Mouse (Mus musculus): Measurements from ENCODE around the gene Rab7b.
A peak's percentile ranks its signal among the peaks of the same experiment; 100 is the strongest.

Rab7b gene

DNA sequence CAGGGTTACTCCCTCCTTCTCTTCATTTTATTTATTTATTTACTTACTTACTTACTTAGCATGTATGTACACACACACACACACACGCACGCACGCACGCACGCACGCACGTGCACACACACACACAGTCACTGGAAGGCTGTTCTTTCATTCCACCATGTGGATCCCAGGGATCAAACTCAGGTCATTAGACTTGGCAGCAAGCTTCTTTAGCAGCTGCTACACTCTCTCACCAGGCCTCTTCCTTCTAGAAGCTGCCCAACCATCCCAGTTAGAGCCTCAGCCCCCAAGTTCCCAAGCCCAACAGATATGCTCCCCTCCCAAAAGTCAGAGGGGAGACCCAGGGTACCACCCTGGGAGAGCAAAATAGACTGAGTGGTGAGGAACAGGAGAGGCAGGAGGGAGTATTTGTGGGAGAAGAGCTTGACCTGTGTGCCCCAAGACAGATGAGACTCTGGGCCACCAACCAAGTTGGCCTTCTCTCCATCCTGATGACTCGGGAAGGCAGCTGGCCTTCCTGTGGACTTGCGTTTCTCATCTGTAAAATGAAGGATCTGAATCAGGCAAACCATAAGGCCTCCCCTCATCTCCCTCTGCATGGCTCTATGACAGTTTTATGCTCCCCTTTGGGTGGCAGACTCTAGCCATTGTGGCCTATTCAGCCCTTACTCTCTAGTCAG, 51.1 kb downstream of the Rab7b start:
- no peak for DNase-seq

DNA sequence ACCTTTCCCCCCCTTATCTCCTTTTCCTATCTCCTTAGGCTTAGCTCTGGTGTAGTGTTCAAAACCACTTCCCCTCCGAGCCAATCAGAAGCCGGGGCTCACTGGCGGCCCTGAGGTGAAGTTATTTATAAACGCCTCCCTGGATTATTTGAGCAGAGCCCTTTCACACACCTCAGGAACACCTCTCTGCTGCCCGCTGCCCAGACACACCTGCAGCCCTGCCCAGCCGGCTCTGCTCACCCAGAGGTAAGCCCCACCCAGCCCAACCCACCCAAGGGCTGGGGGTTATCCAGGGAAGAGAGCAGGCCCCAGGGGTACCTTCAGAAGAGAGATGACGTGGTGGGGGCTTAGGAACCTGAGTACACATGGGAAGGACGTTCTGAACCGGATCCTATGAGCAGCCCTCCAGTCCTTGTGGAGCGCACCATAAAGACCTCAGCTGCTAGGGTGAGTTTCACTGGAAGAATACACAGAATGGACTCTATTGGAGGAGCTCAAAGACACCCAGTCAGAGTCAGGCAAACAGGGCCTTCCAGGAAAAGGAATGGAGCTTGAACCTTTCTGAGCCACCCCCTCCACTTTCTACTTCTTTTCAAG, 55.5 kb downstream of the Rab7b start, which contains the start of gene Slc26a9:
TSS of gene Slc26a9 (plus strand) at position 155 of the 597 bp plus-strand sequence.
- no peak for DNase-seq

DNA sequence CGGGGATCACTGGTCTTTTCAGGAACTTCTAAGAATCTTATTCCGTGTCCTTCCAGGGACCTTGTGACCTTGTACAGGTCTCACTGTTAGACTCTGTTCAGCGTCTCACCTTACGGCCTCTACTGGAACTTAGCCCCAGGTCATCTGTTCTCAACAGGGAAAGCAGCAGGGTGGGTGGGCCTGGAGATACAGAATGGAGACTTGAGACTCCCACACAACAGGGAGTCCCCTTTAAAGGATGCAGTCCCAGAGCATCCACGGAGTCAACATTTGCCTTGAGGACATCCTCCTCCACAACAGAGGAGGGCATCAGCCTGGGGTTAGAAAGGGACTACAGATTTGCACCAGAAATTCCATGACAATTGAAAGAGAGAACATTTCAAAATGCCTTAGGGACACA, 56.9 kb downstream of the Rab7b start:
- DNase-seq: no peak

DNA sequence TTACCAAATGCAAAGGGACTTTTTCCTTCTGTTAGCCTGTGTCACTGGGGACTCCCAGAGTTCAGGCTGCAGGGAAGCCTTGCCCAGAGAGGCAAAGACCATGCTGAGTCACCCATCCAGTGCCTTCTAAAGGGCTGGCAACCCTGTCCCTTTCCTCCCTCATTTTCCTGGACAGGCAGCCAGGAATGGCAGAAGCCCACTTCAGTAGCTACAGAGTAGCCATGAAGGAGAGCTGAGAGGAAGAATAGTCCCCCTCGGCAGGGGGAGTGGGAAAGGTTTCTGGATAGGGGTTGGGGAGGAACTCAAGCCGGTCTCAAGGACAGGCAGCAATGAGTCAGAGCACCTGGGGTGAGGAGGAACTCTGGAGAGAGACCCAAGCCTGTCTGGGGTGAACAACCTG, 59.3 kb downstream of the Rab7b start:
- DNase-seq: no peak

DNA sequence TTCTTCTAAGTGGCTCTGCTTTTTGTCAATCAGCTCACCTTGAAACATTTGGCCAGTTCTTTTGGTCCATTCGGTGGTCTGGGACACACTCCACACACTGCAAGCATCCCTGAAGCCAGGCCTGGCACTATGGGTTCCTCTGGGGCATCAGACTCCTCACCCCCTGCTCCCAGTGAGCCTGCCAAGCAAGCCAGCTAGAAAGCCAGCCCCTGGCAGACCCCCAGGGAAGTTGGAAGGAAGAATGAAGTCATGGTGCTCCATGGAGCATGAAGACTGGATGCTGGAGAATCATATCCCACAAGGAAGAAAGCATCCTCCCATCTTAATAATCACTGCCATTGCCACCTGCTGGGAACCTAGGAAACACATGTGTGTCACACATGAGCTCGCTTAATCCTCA, 60.1 kb downstream of the Rab7b start:
- DNase-seq: no peak

DNA sequence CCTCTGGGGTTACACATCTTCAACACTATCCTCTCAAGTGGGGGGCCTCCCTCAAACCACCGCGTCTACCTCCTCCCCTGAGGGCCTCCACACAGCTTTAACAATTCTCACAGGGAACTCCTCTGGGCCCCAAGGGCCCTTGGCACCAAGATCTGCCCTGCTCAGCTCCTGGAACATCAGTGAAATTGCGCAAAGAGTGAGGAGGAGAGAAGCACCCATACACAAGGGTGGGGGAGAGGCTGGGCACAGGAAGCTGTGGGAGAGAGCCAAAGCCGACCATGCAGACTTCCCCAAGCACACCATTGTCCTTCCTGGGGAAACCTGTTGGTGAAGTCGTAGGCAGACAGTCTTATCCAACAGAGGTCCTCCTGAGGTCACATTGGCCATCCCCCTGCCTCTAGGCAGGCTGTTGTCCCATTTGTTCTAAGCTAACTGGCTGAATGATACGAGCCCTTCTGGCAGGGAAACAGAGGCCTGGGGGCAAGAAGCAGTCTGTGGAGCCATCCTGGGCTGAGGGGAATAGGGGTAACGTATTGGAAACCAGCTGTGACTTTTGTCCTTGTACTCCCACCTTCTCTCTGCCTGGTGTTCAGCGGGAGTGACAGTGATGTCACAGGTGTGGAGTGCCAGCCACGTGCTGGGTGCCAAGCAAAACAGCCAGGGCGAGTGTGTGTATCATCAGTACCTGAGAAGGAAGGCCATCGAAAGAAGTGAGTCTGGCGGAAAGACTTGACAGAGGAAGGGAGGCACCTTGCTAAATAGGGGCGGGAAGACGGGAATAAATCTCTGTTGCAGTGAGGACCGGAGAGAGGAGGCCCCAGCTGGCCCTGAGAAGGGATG, 61.4 kb downstream of the Rab7b start:
- no peak for DNase-seq

DNA sequence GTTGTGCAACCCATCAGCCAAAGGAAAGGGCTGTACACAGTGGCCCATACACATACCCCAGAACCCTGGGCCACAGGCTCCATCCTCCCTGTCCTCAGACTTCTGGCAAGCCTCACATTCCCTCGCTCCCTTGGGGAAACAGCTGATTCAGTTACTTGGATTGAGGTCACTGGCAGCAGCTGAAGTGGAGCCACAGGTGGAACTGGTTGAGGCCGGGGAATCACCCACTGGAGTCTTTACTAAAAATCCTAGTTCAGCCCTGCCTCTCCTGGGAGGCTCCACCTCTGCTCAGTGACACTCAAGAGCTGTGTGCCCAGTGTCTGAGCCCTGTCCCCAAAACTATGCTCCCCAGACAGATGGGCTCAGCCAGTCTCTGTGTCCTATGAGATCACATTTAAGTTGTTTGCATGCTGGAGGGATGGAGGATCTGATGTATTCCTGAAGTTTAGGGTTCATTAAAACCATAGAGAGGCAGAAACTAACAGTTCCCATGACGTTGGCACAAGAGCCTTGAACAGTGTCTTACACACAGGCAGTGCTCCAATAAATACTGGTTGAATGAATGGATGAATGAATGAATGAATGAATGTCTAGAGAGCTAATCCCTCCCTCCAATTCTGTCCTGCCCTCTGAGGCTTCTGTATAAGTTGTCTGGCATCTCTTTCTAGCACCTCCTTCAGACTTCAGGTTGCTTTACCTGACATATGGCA, 62.8 kb downstream of the Rab7b start:
- DNase-seq: no peak

DNA sequence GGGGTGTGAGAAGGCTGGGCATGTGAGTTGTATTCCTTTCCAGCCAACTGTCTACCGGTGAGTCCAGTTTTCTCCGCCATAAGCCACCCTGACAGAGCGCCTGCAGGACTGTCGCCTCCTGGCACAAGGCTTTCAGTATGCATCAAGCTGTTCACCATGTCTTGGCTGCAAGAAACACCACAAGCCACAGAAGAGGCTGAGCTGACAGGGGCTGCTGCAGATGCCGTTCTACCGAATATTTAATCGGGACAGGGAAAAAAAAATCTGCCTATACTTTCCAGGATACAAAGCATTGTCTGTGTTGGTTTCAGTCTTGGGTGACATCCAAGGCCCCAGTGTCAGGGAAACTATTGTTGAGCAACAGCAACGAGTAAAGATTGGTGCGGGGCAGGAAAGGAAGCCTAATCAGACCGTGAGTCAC, 63.4 kb downstream of the Rab7b start:
- peak; percentile 51 for DNase-seq

DNA sequence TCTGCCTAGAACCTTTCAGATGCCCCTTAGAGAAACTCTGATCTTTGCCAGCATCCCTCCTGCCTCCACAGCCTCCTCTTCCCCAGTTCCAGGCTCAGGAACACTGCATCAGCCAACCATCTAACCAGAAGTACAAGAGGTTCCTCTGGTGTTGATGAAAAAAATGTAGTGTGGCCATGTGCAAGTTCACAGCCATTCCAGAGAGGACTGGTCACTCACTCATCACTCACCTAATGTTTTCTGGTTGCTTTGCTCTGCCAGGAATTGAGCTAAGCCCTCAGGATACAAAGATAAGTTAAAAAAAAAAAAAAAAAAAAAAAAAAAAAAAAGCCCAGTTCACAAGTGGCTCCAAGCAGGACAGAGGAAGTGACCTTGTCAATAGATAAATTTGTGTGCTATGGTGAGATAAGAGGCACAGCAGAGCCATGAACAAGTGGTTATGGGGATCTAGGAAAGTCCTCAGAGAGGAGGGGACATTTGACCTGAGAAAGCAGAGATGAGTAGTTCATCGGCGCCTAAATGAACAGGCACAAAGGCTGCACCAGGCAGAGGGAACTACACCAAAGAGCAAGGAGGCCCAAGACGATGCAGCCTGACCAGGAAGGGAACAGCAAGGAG, 65.8 kb downstream of the Rab7b start:
- DNase-seq: no peak

DNA sequence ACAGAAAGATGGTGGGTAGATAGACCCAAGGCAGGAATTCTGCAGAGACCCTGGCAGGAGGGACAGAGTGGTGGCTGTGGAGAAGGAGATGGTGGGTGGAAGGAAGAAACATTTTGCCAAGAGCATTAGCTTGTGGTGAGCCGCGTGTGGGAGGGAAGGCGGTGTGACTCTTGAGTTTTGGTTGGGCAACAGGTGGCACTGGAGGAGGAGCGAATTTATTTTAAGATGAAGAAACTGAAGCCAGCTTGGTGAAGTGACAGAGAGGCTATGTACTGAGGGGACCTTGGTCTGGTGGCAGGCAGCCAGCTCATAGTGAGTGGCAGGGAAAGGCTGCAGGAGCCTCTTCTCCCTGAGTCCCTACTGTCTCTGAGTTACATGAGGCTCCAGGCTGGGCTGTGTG, 66.4 kb downstream of the Rab7b start:
- no peak for DNase-seq

DNA sequence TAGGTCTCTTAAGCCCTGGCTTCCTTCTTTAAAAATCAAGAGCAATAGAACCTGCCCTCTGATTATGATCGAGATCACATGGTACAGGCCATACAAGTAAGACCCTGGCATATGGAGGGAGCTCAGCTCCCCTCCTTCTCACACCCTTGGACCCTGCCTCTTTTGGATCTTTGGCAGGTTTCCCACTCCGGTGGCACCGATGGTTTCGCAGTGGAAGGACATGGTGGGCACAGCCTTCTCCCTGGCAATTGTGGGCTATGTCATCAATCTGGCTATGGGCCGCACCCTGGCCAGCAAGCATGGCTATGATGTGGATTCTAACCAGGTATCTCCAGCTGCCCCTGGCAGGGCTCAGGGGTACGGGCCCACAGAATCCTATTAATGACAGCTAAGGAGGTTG, 68.7 kb downstream of the Rab7b start:
- DNase-seq: no peak

DNA sequence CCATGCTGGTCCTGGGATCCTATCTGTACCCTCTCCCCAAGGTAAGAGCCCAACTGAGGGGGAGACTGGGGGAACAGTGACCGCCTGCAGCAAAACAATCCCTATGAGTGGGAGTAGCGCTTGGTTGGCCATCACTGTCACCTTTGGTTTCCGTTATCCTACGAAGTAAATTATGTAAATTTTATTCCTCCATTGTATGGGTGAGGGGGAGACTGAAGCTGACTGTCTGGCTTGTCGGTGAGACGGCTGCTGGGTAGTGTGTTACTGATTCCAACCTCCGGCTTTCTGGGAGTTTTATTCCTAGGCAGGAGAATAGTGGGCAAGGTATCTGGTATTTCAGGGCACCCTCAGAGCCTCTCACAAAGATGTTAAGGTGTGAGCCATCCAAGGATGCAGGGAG, 70.3 kb downstream of the Rab7b start:
- DNase-seq: no peak

DNA sequence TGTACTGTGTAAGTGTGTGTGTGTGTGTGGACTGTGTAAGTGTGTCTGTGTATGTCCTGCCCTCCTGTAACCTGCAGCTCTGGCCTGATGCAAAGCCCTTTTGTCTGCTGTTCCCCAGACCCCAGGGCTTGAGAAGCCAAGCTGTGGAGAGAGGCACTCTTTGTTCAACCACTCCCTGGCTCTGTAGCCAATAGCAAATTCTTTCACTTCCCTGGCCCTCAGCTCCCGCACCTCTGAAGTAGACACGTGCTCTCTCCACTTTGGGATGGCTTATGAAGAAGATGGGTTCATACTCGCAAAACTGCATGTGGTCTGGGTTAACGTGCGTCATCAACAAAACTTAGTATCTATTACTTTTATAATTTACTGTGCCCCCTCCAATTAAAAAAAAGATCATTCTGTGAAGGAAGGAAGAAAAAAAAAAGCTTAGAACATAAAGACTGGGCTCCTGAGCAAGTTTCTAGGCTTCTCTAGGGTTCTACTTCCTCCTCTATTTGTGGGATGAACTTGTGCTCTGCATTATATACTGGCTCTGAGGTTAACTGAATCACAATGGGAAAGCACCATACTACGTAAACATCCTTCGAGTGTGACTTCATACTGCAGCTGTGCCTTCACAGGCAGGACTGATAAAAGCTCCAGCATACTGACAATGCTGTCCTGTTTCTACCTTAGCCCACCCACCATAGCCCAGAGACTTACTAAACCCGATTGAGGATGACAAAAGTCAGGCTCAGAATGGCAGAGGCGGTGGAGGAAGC, 71.4 kb downstream of the Rab7b start:
- DNase-seq: no peak

DNA sequence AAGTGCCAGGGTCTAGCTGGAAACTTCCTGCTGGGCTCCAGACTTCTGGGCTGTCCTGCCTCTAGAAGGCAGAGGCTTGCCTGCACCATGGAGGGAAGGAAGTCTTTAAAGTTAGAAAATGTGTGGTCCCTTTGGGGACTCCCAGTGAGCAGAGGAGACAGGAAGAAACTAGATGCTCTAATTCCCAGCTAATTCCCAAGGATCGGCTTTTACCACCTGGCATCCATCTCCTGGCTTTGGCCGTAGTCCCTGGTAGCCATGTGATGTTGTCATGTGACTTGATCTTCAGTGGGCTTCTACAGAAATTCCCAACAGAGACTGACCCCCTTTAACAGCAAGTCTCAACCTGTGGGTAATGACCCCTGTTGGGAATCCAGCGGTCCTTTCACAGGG, 71.9 kb downstream of the Rab7b start:
- DNase-seq: no peak

DNA sequence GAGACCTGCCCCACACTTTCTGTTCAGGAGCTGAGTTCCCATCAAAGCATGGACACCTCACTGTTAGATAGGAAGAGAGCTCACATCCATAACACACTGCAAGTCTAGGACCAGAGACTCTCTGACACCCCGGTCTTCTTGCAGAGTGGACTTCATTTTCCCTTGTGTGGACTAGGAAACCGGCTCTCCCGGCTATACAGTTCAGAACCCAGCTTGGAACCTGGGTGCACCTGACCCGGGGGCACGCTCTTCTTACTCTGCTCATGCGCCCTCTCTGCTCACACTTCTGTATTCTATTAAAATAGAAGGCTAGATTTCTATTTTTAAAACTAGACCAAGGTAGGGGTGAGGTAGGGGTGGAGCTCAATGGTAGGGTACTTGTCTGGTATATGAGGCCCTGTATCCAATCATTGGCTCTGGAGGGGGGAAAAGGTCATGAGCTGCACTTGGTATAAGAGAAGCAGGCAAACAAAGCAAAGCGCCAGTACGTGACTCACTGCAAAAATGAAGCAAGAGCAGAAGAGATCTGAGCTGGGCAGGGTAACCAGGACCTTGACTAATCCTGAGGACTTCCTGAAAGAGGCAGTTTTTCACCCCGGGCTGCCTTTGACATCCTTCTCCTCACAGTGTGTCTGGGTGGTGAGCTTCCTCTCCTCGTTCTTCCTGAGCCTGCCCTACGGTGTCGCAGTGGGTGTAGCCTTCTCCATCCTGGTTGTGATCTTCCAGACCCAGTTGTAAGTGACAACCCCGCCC, 72.8 kb downstream of the Rab7b start:
- no peak for DNase-seq

DNA sequence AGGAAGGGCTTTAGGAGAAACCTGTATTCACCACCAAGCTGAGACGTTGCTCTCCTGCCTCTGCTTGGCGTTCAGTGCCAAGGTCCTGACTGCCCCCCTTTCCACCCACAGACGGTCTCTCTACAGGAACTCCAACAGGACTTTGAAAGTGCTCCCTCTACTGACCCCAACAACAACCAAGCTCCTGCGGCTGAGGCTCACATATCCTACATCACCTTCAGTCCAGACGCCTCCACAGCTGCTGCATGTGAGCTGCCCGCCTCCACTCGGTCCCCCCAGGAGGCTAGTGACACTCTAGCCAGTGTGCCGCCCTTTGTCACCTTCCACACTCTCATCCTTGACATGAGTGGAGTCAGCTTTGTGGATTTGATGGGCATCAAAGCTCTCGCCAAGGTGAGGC, 75.2 kb downstream of the Rab7b start:
- no peak for DNase-seq

DNA sequence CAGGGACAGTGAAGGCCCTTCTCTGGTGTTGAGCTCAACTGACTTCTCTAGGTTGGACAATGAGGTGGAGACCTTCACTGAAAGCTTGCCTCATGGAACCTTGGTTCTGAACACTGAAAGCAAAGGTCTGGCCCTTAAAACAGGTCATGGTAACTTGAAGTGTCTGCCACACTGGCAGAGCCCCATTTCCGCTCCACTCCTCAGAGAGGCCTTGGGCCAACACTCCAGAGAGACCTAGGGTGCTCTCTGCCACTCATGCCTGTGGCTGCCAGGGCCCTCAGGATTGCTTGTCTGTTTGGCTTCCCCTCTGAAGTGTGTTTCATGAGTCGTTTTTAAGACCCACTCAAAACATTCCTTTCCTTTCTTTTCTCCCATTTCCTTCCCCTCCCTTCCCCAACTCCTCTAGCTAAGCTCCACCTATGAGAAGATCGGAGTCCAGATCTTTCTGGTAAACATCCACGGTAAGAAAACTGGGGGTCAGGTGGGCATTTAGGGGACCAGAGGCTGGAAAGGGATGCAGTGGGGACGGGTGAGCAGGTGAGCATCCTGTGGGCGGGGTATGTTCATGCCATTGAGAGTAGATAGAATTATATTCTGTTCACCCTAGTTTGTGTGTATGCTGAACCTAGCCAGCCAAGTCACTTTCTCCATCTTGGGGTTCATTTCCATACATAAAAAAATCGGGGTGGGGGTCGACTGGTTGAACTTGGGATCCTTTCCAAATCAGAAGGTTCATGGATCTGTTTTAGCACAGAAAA, 76.3 kb downstream of the Rab7b start:
- DNase-seq: no peak

Data from cerebellum, adult 11 months (tissue).